Mouse (Mus musculus) MEL (cell line): ENCODE measurements at regions not wholly inside any gene's neighbourhood (a gene's known extent, or its start where the extent isn't known, plus 50 kb on each side); places are given as distances from the start of the nearest gene placed in this dataset.

Experiments
- DNase-seq: peaks from one replicate; pipeline ENCODE4 v3.0.0; 2011; ENCODE audit warnings: low read depth, low spot score
- H3K27ac ChIP-seq: 2 replicates; pipeline ENCODE4 v1.5.1; 2012; ENCODE audit warnings: low read depth, mild to moderate bottlenecking, control low read depth, low read length, moderate library complexity; ENCODE audit not compliant: control insufficient read depth
- H3K27me3 ChIP-seq, 2 experiments: fragments of 150-350 bp in 1 of 2; sonication (generic) in 1 of 2; 2 replicates each; pipeline ENCODE4 v1.6.1; 2012; ENCODE audit warnings: low read length in 2 of 2, mild to moderate bottlenecking in 2 of 2, improper control_type of control experiment in 1 of 2, moderate library complexity in 1 of 2; ENCODE audit not compliant: insufficient read depth in 2 of 2, control insufficient read depth in 1 of 2
- H3K36me3 ChIP-seq, 2 experiments: 2 replicates each; pipeline ENCODE4 v1.6.1; 2012 to 2014; ENCODE audit warnings: low read length in 2 of 2, improper control_type of control experiment in 1 of 2, inconsistent platforms in 1 of 2, mild to moderate bottlenecking in 1 of 2; ENCODE audit not compliant: insufficient read depth in 2 of 2, control insufficient read depth in 1 of 2
- H3K4me1 ChIP-seq, 2 experiments: fragments of 150-350 bp in 1 of 2; sonication (generic) in 1 of 2; 2 replicates each; pipeline ENCODE4 v1.6.1; 2012; ENCODE audit warnings: low read length in 2 of 2, improper control_type of control experiment in 1 of 2, mild to moderate bottlenecking in 1 of 2; ENCODE audit not compliant: insufficient read depth in 2 of 2, control insufficient read depth in 1 of 2
- H3K4me3 ChIP-seq, 2 experiments: fragments of 150-350 bp in 1 of 2; sonication (generic) in 1 of 2; 2 replicates each; pipeline ENCODE4 v1.5.1; 2012; ENCODE audit warnings: low read depth in 2 of 2, low read length in 2 of 2, mild to moderate bottlenecking in 2 of 2, moderate library complexity in 2 of 2, control low read depth in 1 of 2, improper control_type of control experiment in 1 of 2; ENCODE audit not compliant: control insufficient read depth in 1 of 2, insufficient read depth in 1 of 2
- H3K79me2 ChIP-seq: 2 replicates; pipeline ENCODE4 v1.6.1; 2012; ENCODE audit warnings: mild to moderate bottlenecking, low read length, moderate library complexity; ENCODE audit not compliant: control insufficient read depth, poor library complexity, insufficient read depth
- H3K9ac ChIP-seq: 2 replicates; pipeline ENCODE4 v1.6.1; 2012; ENCODE audit warnings: low read depth, mild to moderate bottlenecking, control low read depth, low read length, moderate library complexity; ENCODE audit not compliant: control insufficient read depth, poor library complexity, severe bottlenecking
- H3K9me3 ChIP-seq: fragments of 150-350 bp; sonication (generic); replicated peaks from 2 replicates; pipeline ENCODE4 v1.6.1; 2012; ENCODE audit warnings: mild to moderate bottlenecking, low read length, improper control_type of control experiment, moderate library complexity; ENCODE audit not compliant: insufficient read depth
- BHLHE40 ChIP-seq: IDR thresholded peaks from 2 replicates; pipeline ENCODE4 v1.6.1; 2012; ENCODE audit warnings: low read depth, mild to moderate bottlenecking, inconsistent platforms, low read length, improper control_type of control experiment, borderline replicate concordance
- CHD2 ChIP-seq: IDR thresholded peaks from 2 replicates; pipeline ENCODE4 v1.6.1; 2011; ENCODE audit warnings: low read length, improper control_type of control experiment
- CTCF ChIP-seq, 3 experiments: IDR thresholded peaks in 2 of 3; conservative IDR thresholded peaks in 1 of 3; 2 replicates each; pipeline ENCODE4 v1.5.1; 2011 to 2012; ENCODE audit warnings: low read length in 3 of 3, low read depth in 2 of 3, mild to moderate bottlenecking in 2 of 3, improper control_type of control experiment in 1 of 3, inconsistent platforms in 1 of 3, mixed read lengths in 1 of 3, moderate library complexity in 1 of 3; ENCODE audit not compliant: control insufficient read depth in 1 of 3, insufficient read depth in 1 of 3, poor library complexity in 1 of 3, severe bottlenecking in 1 of 3
- E2F4 ChIP-seq: IDR thresholded peaks from 2 replicates; pipeline ENCODE4 v1.6.1; 2011; ENCODE audit warnings: low read depth, low read length, improper control_type of control experiment, borderline replicate concordance
- GABPA ChIP-seq: IDR thresholded peaks from 2 replicates; pipeline ENCODE4 v1.6.1; 2012; ENCODE audit warnings: low read depth, mild to moderate bottlenecking, inconsistent platforms, low read length, improper control_type of control experiment, moderate library complexity
- MAX ChIP-seq: IDR thresholded peaks from 2 replicates; pipeline ENCODE4 v1.6.1; 2011; ENCODE audit warnings: low read length, improper control_type of control experiment
- MAZ ChIP-seq: IDR thresholded peaks from 2 replicates; pipeline ENCODE4 v1.6.1; 2012; ENCODE audit warnings: low read depth, mild to moderate bottlenecking, inconsistent platforms, low read length, improper control_type of control experiment
- MEF2A ChIP-seq: IDR thresholded peaks from 2 replicates; pipeline ENCODE4 v1.6.1; 2014; ENCODE audit warnings: low read depth, mild to moderate bottlenecking, inconsistent platforms, low read length, improper control_type of control experiment; ENCODE audit not compliant: poor library complexity, insufficient replicate concordance, severe bottlenecking; ENCODE audit errors: extremely low read depth
- MXI1 ChIP-seq: IDR thresholded peaks from 2 replicates; pipeline ENCODE4 v1.6.1; 2011; ENCODE audit warnings: mild to moderate bottlenecking, low read depth, low read length, improper control_type of control experiment
- MYB ChIP-seq: IDR thresholded peaks from 2 replicates; pipeline ENCODE4 v1.6.1; 2011; ENCODE audit warnings: mild to moderate bottlenecking, low read depth, low read length, improper control_type of control experiment
- NELFE ChIP-seq: IDR thresholded peaks from 2 replicates; pipeline ENCODE4 v1.6.1; 2011; ENCODE audit warnings: low read depth, low read length, improper control_type of control experiment
- NRF1 ChIP-seq: IDR thresholded peaks from 2 replicates; pipeline ENCODE4 v1.6.1; 2014; ENCODE audit warnings: low read depth, mild to moderate bottlenecking, inconsistent platforms, low read length, improper control_type of control experiment, moderate library complexity; ENCODE audit not compliant: poor library complexity, insufficient read depth, severe bottlenecking
- POLR2A ChIP-seq, 2 experiments: IDR thresholded peaks; 2 replicates each; pipeline ENCODE4 v1.6.1; 2011 to 2012; ENCODE audit warnings: low read length in 2 of 2, mild to moderate bottlenecking in 2 of 2, control low read depth in 1 of 2, improper control_type of control experiment in 1 of 2, low read depth in 1 of 2, moderate library complexity in 1 of 2; ENCODE audit not compliant: control insufficient read depth in 1 of 2, insufficient read depth in 1 of 2, poor library complexity in 1 of 2
- POLR2AphosphoS2 ChIP-seq: IDR thresholded peaks from 2 replicates; pipeline ENCODE4 v1.6.1; 2011; ENCODE audit warnings: low read length, improper control_type of control experiment
- POLR2AphosphoS5 ChIP-seq: IDR thresholded peaks from 2 replicates; pipeline ENCODE4 v1.6.1; 2012; ENCODE audit warnings: low read depth, borderline replicate concordance, mild to moderate bottlenecking, inconsistent platforms, low read length, moderate library complexity, mixed read lengths
- RAD21 ChIP-seq: IDR thresholded peaks from 2 replicates; pipeline ENCODE4 v1.6.1; 2011; ENCODE audit warnings: mild to moderate bottlenecking, low read depth, low read length, improper control_type of control experiment
- RCOR1 ChIP-seq: IDR thresholded peaks from 2 replicates; pipeline ENCODE4 v1.6.1; 2012; ENCODE audit warnings: low read depth, mild to moderate bottlenecking, inconsistent platforms, low read length, improper control_type of control experiment
- TCF12 ChIP-seq: IDR thresholded peaks from 2 replicates; pipeline ENCODE4 v1.6.1; 2014; ENCODE audit warnings: low read depth, mild to moderate bottlenecking, inconsistent platforms, low read length, improper control_type of control experiment, moderate library complexity
- USF2 ChIP-seq, 2 experiments: IDR thresholded peaks; 2 replicates each; pipeline ENCODE4 v1.6.1; 2011 to 2012; ENCODE audit warnings: improper control_type of control experiment in 2 of 2, low read length in 2 of 2, borderline replicate concordance in 1 of 2, inconsistent platforms in 1 of 2, low read depth in 1 of 2, mild to moderate bottlenecking in 1 of 2; ENCODE audit not compliant: insufficient read depth in 1 of 2
- ZC3H11A ChIP-seq: IDR thresholded peaks from 2 replicates; pipeline ENCODE4 v1.6.1; 2012; ENCODE audit warnings: low read depth, mild to moderate bottlenecking, inconsistent platforms, low read length, improper control_type of control experiment
- ZKSCAN1 ChIP-seq: IDR thresholded peaks from 2 replicates; pipeline ENCODE4 v1.6.1; 2012; ENCODE audit warnings: low read depth, mild to moderate bottlenecking, inconsistent platforms, low read length, improper control_type of control experiment, moderate library complexity

- no peaks in the 10 kb centered on the region for H3K9me3 ChIP-seq
- H3K9ac ChIP-seq = no peak overlapping the region
- H3K27me3 ChIP-seq = no peaks in the 10 kb centered on the region
- no peak for DNase-seq
- no peak overlapping the region for H3K4me3 ChIP-seq
- no peaks in the 10 kb centered on the region for H3K79me2 ChIP-seq
- no peak overlapping the region for H3K27ac ChIP-seq
- H3K4me1 ChIP-seq = no peaks in the 10 kb centered on the region
- TF ChIP-seq NRF1 (no peak), ZKSCAN1 (no peak), E2F4 (no peak), ZC3H11A (no peak), POLR2AphosphoS5 (no peak), NELFE (no peak), MXI1 (no peak), CHD2 (no peak), USF2 (IDR thresholded peaks at IDR 0.05; ENCODE audit: borderline replicate concordance in 1 of 2, insufficient read depth in 1 of 2, low read depth in 1 of 2, low read length in 2 of 2) (no peak), MAX (no peak), CTCF (IDR thresholded peaks at IDR 0.05 in 2 of 3, conservative IDR thresholded peaks at IDR 0.05 in 1 of 3; ENCODE audit: control insufficient read depth in 1 of 3, insufficient read depth in 1 of 3, low read depth in 2 of 3, low read length in 3 of 3, poor library complexity in 1 of 3, severe bottlenecking in 1 of 3) (no peak)
- no peaks in the 10 kb centered on the region for H3K36me3 ChIP-seq
These were observed 270.1 kb downstream of the Mid1ip1 start for GRCm38 (mm10) chrX:10984894-10985293.

GRCm38 (mm10) chrX:10991871-10992210, 277.0 kb downstream of the Mid1ip1 start:
- Histone ChIP-seq H3K4me1 (no peaks in the 10 kb centered on the region), H3K27ac (no peak overlapping the region), H3K36me3 (no peaks in the 10 kb centered on the region), H3K4me3 (no peak overlapping the region), H3K27me3 (no peaks in the 10 kb centered on the region), H3K9me3 (no peaks in the 10 kb centered on the region), H3K9ac (no peak overlapping the region), H3K79me2 (no peaks in the 10 kb centered on the region)
- no peak for TF ChIP-seq POLR2A (IDR thresholded peaks at IDR 0.05; ENCODE audit: control insufficient read depth in 1 of 2, insufficient read depth in 1 of 2, low read depth in 1 of 2, low read length in 2 of 2, poor library complexity in 1 of 2)
- no peak for TF ChIP-seq ZKSCAN1
- no peak for TF ChIP-seq MEF2A
- TF ChIP-seq BHLHE40 = no peak
- no peak for TF ChIP-seq GABPA
- TF ChIP-seq MXI1 = no peak
- no peak for TF ChIP-seq TCF12
- TF ChIP-seq MYB = no peak
- no peak for TF ChIP-seq POLR2AphosphoS2
- TF ChIP-seq RCOR1 = no peak
- TF ChIP-seq RAD21 = no peak
- no peak for TF ChIP-seq MAZ
- no peak for DNase-seq
